Mouse (Mus musculus) midbrain, embryonic 11.5 days (tissue): ENCODE data around the gene Bri3. TPM values are rescaled to one million over a fixed set of nuclear protein-coding genes. Genes with fewer than 3 reads are reported as not detected.
A peak's percentile ranks its signal among the peaks of the same experiment; 100 is the strongest.
"Not testable (repeated sequence)": the region's sequence is repeated elsewhere in the genome, so short reads cannot be mapped to it uniquely, and the experiment has no call there.

Experiments
- ATAC-seq: fragments of 200-750 bp; cut with Nextera tagmentation; 2 replicates; pipeline ENCODE4 v1.8.0; 2017; ENCODE audit warnings: moderate TSS enrichment, moderate library complexity; ENCODE audit not compliant: low FRiP score
- DNase-seq: peaks from one replicate; pipeline ENCODE4 v3.0.0; 2015; ENCODE audit warnings: low spot score; ENCODE audit errors: missing footprints
- H3K27ac ChIP-seq: fragments of 300-500 bp; sonication (generic); 2 replicates; pipeline ENCODE4 v1.5.1; 2014; ENCODE audit warnings: low read depth, low read length
- H3K27me3 ChIP-seq: fragments of 300-500 bp; sonication (generic); 2 replicates; pipeline ENCODE4 v1.6.1; 2014; ENCODE audit warnings: mild to moderate bottlenecking, low read length, moderate library complexity, mixed read lengths; ENCODE audit not compliant: control insufficient read depth, insufficient read depth
- H3K36me3 ChIP-seq: fragments of 300-500 bp; sonication (generic); 2 replicates; pipeline ENCODE4 v1.6.1; 2014; ENCODE audit warnings: mild to moderate bottlenecking, low read length, moderate library complexity, mixed read lengths; ENCODE audit not compliant: control insufficient read depth, insufficient read depth
- H3K4me1 ChIP-seq: fragments of 300-500 bp; sonication (generic); 2 replicates; pipeline ENCODE4 v1.6.1; 2014; ENCODE audit warnings: low read length; ENCODE audit not compliant: control insufficient read depth, insufficient read depth
- H3K4me2 ChIP-seq: fragments of 300-500 bp; sonication (generic); 2 replicates; pipeline ENCODE4 v1.6.1; 2014; ENCODE audit warnings: mild to moderate bottlenecking, moderate library complexity
- H3K4me3 ChIP-seq: fragments of 300-500 bp; sonication (generic); 2 replicates; pipeline ENCODE4 v1.5.1; 2014; ENCODE audit warnings: low read depth, low read length
- H3K9ac ChIP-seq: fragments of 300-500 bp; sonication (generic); 2 replicates; pipeline ENCODE4 v1.6.1; 2014; ENCODE audit warnings: low read length
- H3K9me3 ChIP-seq: fragments of 300-500 bp; sonication (generic); 2 replicates; pipeline ENCODE4 v1.6.1; 2016; ENCODE audit warnings: low read length; ENCODE audit not compliant: control insufficient read depth
- WGBS: fragments of 180-500 bp; shearing (Covaris S2); extraction: QIAGEN DNeasy Blood & Tissue Kit; methylation state at CpG from one replicate; pipeline ENCODE4 v1.1.7; 2014; 5-methylcytosine and 5-hydroxymethylcytosine counted together
- polyA plus RNA-seq: library from polyadenylated mRNA; unstranded; fragments of >200 nt; fragmentation: Nextera tagmentation; extraction: Ambion mirVana; gene quantifications from 2 replicates; pipeline ENCODE4 v1.2.1, GENCODE M21; 2014

Gene Bri3
- polyA plus RNA-seq, 1 experiment from 2014 or later = 130 TPM

GRCm38 (mm10) chr5:144360346-144360745, 116.1 kb downstream of the Bri3 start:
- Histone ChIP-seq H3K27ac (no peak overlapping the region), H3K4me2 (no peak overlapping the region), H3K4me1 (peaks cover 12% of the 10 kb centered on the region), H3K4me3 (no peak overlapping the region), H3K27me3 (peaks cover 13% of the 10 kb centered on the region), H3K9ac (no peak overlapping the region), H3K9me3 (no peaks in the 10 kb centered on the region), H3K36me3 (no peaks in the 10 kb centered on the region)
- 51% methylated on average over 6 of the region's 6 CpGs for WGBS
- ATAC-seq (no peak), DNase-seq (no peak)

GRCm38 (mm10) chr5:144364680-144365357, 120.6 kb downstream of the Bri3 start:
- no peak overlapping the region for H3K27ac ChIP-seq
- H3K4me1 ChIP-seq = no peaks in the 10 kb centered on the region
- ATAC-seq = no peak
- H3K36me3 ChIP-seq = no peaks in the 10 kb centered on the region
- H3K27me3 ChIP-seq = no peaks in the 10 kb centered on the region
- WGBS = 89% methylated on average over 11 of the region's 11 CpGs
- DNase-seq = no peak
- H3K9me3 ChIP-seq = no peaks in the 10 kb centered on the region
- no peak overlapping the region for H3K4me3 ChIP-seq
- no peak overlapping the region for H3K4me2 ChIP-seq
- H3K9ac ChIP-seq = no peak overlapping the region

- ATAC-seq, DNase-seq, H3K36me3 ChIP-seq, H3K4me1 ChIP-seq, H3K4me2 ChIP-seq, H3K9ac ChIP-seq, H3K27me3 ChIP-seq, H3K9me3 ChIP-seq, H3K4me3 ChIP-seq, H3K27ac ChIP-seq: not testable (repeated sequence)
- WGBS = 74% methylated on average over 6 of the region's 6 CpGs
Observed at GRCm38 (mm10) chr5:144366551-144366950, 122.3 kb downstream of the Bri3 start.

GRCm38 (mm10) chr5:144368661-144369205, 124.5 kb downstream of the Bri3 start:
- Histone ChIP-seq H3K36me3 (no peaks in the 10 kb centered on the region), H3K27me3 (no peaks in the 10 kb centered on the region), H3K4me2 (no peak overlapping the region), H3K4me1 (no peaks in the 10 kb centered on the region), H3K27ac (no peak overlapping the region), H3K4me3 (no peak overlapping the region), H3K9me3 (no peaks in the 10 kb centered on the region), H3K9ac (no peak overlapping the region)
- ATAC-seq = no peak
- WGBS = 89% methylated on average over 9 of the region's 9 CpGs
- no peak for DNase-seq

GRCm38 (mm10) chr5:144370986-144371385, 126.7 kb downstream of the Bri3 start:
- Histone ChIP-seq H3K4me3 (no peak overlapping the region), H3K9me3 (no peaks in the 10 kb centered on the region), H3K27me3 (no peaks in the 10 kb centered on the region), H3K27ac (no peak overlapping the region), H3K4me2 (no peak overlapping the region), H3K36me3 (no peaks in the 10 kb centered on the region), H3K4me1 (no peaks in the 10 kb centered on the region), H3K9ac (no peak overlapping the region)
- 0 out of 2 replicates have a peak, but pooled peaks have one; percentile 33 for ATAC-seq
- WGBS = 7% methylated on average over 6 of the region's 6 CpGs
- DNase-seq = peak; percentile 84

- Histone ChIP-seq H3K27me3 (no peaks in the 10 kb centered on the region), H3K4me1 (no peaks in the 10 kb centered on the region), H3K9ac (no peak overlapping the region), H3K4me2 (no peak overlapping the region), H3K9me3 (no peaks in the 10 kb centered on the region), H3K27ac (no peak overlapping the region), H3K36me3 (no peaks in the 10 kb centered on the region), H3K4me3 (no peak overlapping the region)
- DNase-seq (no peak), ATAC-seq (no peak)
- 74% methylated on average over 2 of the region's 2 CpGs for WGBS
Observed at GRCm38 (mm10) chr5:144372177-144372576, 127.9 kb downstream of the Bri3 start.

- H3K36me3 ChIP-seq = no peaks in the 10 kb centered on the region
- ATAC-seq = no peak
- WGBS = 89% methylated on average over 2 of the region's 2 CpGs
- H3K27me3 ChIP-seq = no peaks in the 10 kb centered on the region
- no peak overlapping the region for H3K9ac ChIP-seq
- no peaks in the 10 kb centered on the region for H3K9me3 ChIP-seq
- no peak overlapping the region for H3K4me3 ChIP-seq
- no peaks in the 10 kb centered on the region for H3K4me1 ChIP-seq
- H3K27ac ChIP-seq = no peak overlapping the region
- H3K4me2 ChIP-seq = no peak overlapping the region
- DNase-seq = no peak
Observed at GRCm38 (mm10) chr5:144372885-144373284, 128.6 kb downstream of the Bri3 start.

- Histone ChIP-seq H3K4me3 (no peak overlapping the region), H3K4me1 (no peaks in the 10 kb centered on the region), H3K9me3 (no peaks in the 10 kb centered on the region), H3K36me3 (no peaks in the 10 kb centered on the region), H3K4me2 (no peak overlapping the region), H3K27ac (no peak overlapping the region), H3K27me3 (no peaks in the 10 kb centered on the region), H3K9ac (no peak overlapping the region)
- WGBS = 90% methylated on average over 4 of the region's 4 CpGs
- no peak for DNase-seq
- ATAC-seq = no peak
Observed at GRCm38 (mm10) chr5:144379431-144379830, 135.2 kb downstream of the Bri3 start.

- 94% methylated on average over 7 of the region's 7 CpGs for WGBS
- H3K9me3 ChIP-seq = no peaks in the 10 kb centered on the region
Observed at GRCm38 (mm10) chr5:144380689-144381088, 136.5 kb downstream of the Bri3 start.

More at GRCm38 (mm10) chr5:144380689-144381088, 136.5 kb downstream of the Bri3 start:
- no peaks in the 10 kb centered on the region for H3K36me3 ChIP-seq
- no peak overlapping the region for H3K27ac ChIP-seq
- no peak for ATAC-seq
- H3K4me1 ChIP-seq = no peaks in the 10 kb centered on the region
- H3K27me3 ChIP-seq = no peaks in the 10 kb centered on the region
- no peak for DNase-seq
- no peak overlapping the region for H3K4me2 ChIP-seq
- no peak overlapping the region for H3K9ac ChIP-seq
- no peak overlapping the region for H3K4me3 ChIP-seq
